Comparison of ENCODE assay signal across 12 mouse cellular contexts in the genomic region with DNA sequence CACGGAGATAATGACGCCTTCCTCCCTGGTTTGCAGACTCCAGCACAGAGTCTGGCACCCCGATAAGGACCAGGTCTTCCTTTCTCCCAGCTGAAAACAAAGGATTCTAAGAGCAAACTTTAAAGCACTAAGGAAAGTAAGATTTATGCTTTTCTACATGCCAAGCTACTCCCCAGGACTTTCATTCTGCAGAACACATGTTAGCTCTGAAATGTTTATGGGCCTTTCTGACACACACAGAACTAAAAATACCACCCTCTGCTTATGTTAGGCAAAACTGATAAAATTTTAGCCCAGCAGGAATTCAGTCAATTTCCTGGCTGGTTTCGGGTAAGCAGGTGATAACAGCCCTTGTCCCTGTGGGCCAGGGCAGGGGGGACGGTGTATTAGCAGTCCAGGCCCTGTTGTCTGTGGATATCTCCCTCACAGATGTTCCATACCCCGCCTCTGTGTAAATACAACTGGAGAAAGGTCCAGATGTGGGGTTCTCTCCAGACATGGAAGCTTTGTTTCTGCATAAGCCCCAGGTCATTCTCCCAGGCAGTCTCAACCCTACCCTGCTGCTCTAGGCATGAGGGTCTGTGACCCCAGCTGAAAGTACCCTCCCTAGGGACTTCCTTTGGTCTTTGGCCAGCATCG.
A peak's percentile ranks its signal among the peaks of the same experiment; 100 is the strongest.
DNase-seq lines count a peak whose midpoint lies in the region; ATAC-seq and TF ChIP-seq lines count a peak whose summit lies in the region.
"Had no signal": no experiment of that assay in that cellular context is flagged by ENCODE, and none has a peak within 500 bp of the region (broad histone marks: within the 10 kb centered on the region; RNA-seq: fewer than 3 reads in every experiment).

No protein-coding gene starts in this region.

- no peak overlapping the region for H3K27ac ChIP-seq in forebrain, postnatal 0 days (ENCODE audit: low read depth, low read length)
- H3K27ac ChIP-seq in forebrain, embryonic 13.5 days: no peak overlapping the region
- peak overlapping the region; percentile 65 for H3K27ac ChIP-seq in kidney, embryonic 14.5 days (ENCODE audit: low read depth, low read length)
- peak overlapping the region; percentile 25; the same call in 1 of the 2 replicates for H3K27ac ChIP-seq in embryonic facial prominence, embryonic 15.5 days (replicated peaks)
- H3K27ac ChIP-seq in limb, embryonic 15.5 days: peak overlapping the region; percentile 28; the same call in 1 of the 2 replicates
- H3K27ac ChIP-seq: liver, embryonic 14.5 days had no signal

- H3K9ac ChIP-seq in forebrain, postnatal 0 days: no peak overlapping the region
- no peak overlapping the region for H3K9ac ChIP-seq in forebrain, embryonic 13.5 days
- no peak overlapping the region for H3K9ac ChIP-seq in kidney, embryonic 14.5 days (ENCODE audit: low read depth, low read length)
- H3K9ac ChIP-seq in embryonic facial prominence, embryonic 15.5 days: no peak overlapping the region
- H3K9ac ChIP-seq in limb, embryonic 15.5 days: no peak overlapping the region
- H3K9ac ChIP-seq: liver, embryonic 14.5 days had no signal

- no peaks in the 10 kb centered on the region for H3K27me3 ChIP-seq in forebrain, postnatal 0 days (ENCODE audit: insufficient read depth, low read length)
- no peaks in the 10 kb centered on the region for H3K27me3 ChIP-seq in forebrain, embryonic 13.5 days
- H3K27me3 ChIP-seq in kidney, embryonic 14.5 days (ENCODE audit: control insufficient read depth, insufficient read depth, low read length): no peaks in the 10 kb centered on the region
- H3K27me3 ChIP-seq in embryonic facial prominence, embryonic 15.5 days: no peaks in the 10 kb centered on the region
- H3K27me3 ChIP-seq in limb, embryonic 15.5 days: no peaks in the 10 kb centered on the region

- 77% methylated on average over 7 of the region's 7 CpGs for WGBS in forebrain, postnatal 0 days
- WGBS in forebrain, embryonic 13.5 days: 80% methylated on average over 7 of the region's 7 CpGs
- WGBS in kidney, embryonic 14.5 days: 45% methylated on average over 7 of the region's 7 CpGs
- WGBS in embryonic facial prominence, embryonic 15.5 days: 57% methylated on average over 7 of the region's 7 CpGs
- WGBS in limb, embryonic 15.5 days: 31% methylated on average over 7 of the region's 7 CpGs

- peak; percentile 40 for ATAC-seq in forebrain, postnatal 0 days
- ATAC-seq in forebrain, embryonic 13.5 days: no peak
- ATAC-seq in kidney, embryonic 14.5 days (ENCODE audit: low FRiP score, low TSS enrichment): peak; percentile 32
- ATAC-seq in embryonic facial prominence, embryonic 15.5 days (ENCODE audit: insufficient number of reproducible peaks, low FRiP score, low TSS enrichment, low read depth): no peak
- ATAC-seq in limb, embryonic 15.5 days (ENCODE audit: insufficient number of reproducible peaks, low FRiP score, low TSS enrichment, low read depth): no peak
- ATAC-seq in CD4-positive, CD25-positive, alpha-beta regulatory T cell, adult 4 months: no peak

- no peaks in the 10 kb centered on the region for H3K4me1 ChIP-seq in forebrain, postnatal 0 days (ENCODE audit: insufficient read depth)
- peaks cover 35% of the 10 kb centered on the region for H3K4me1 ChIP-seq in forebrain, embryonic 13.5 days
- peaks cover 8% of the 10 kb centered on the region for H3K4me1 ChIP-seq in kidney, embryonic 14.5 days (ENCODE audit: control insufficient read depth, insufficient read depth, low read length)
- peaks cover 25% of the 10 kb centered on the region for H3K4me1 ChIP-seq in embryonic facial prominence, embryonic 15.5 days
- H3K4me1 ChIP-seq in limb, embryonic 15.5 days: peaks cover 23% of the 10 kb centered on the region

- H3K4me2 ChIP-seq in forebrain, postnatal 0 days (ENCODE audit: low read depth): no peak overlapping the region
- H3K4me2 ChIP-seq in forebrain, embryonic 13.5 days: no peak overlapping the region
- no peak overlapping the region for H3K4me2 ChIP-seq in kidney, embryonic 14.5 days (replicated peaks; ENCODE audit: low read depth, low read length)
- H3K4me2 ChIP-seq in embryonic facial prominence, embryonic 15.5 days (replicated peaks): no peak overlapping the region
- H3K4me2 ChIP-seq in limb, embryonic 15.5 days: no peak overlapping the region

- no peaks in the 10 kb centered on the region for H3K9me3 ChIP-seq in forebrain, postnatal 0 days (ENCODE audit: low read length)
- H3K9me3 ChIP-seq in forebrain, embryonic 13.5 days (replicated peaks): no peaks in the 10 kb centered on the region
- no peaks in the 10 kb centered on the region for H3K9me3 ChIP-seq in kidney, embryonic 14.5 days (ENCODE audit: control insufficient read depth, low read length)
- no peaks in the 10 kb centered on the region for H3K9me3 ChIP-seq in embryonic facial prominence, embryonic 15.5 days (replicated peaks)
- H3K9me3 ChIP-seq in limb, embryonic 15.5 days: no peaks in the 10 kb centered on the region

- H3K36me3 ChIP-seq in forebrain, postnatal 0 days (ENCODE audit: insufficient read depth): no peaks in the 10 kb centered on the region
- no peaks in the 10 kb centered on the region for H3K36me3 ChIP-seq in forebrain, embryonic 13.5 days (ENCODE audit: poor library complexity, severe bottlenecking)
- H3K36me3 ChIP-seq in kidney, embryonic 14.5 days (ENCODE audit: control insufficient read depth, insufficient read depth, low read length): no peaks in the 10 kb centered on the region
- no peaks in the 10 kb centered on the region for H3K36me3 ChIP-seq in embryonic facial prominence, embryonic 15.5 days
- H3K36me3 ChIP-seq in limb, embryonic 15.5 days: no peaks in the 10 kb centered on the region

- no peak overlapping the region for H3K4me3 ChIP-seq in forebrain, postnatal 0 days (ENCODE audit: low read depth, low read length)
- H3K4me3 ChIP-seq in forebrain, embryonic 13.5 days: no peak overlapping the region
- H3K4me3 ChIP-seq in kidney, embryonic 14.5 days (ENCODE audit: low read length): no peak overlapping the region
- no peak overlapping the region for H3K4me3 ChIP-seq in embryonic facial prominence, embryonic 15.5 days (replicated peaks)
- no peak overlapping the region for H3K4me3 ChIP-seq in limb, embryonic 15.5 days

- no peak for TF ChIP-seq CTCF in forebrain, postnatal 0 days (IDR thresholded peaks at IDR 0.05; ENCODE audit: low read depth)

- DNase-seq in forebrain, postnatal 0 days: no peak
- no peak for DNase-seq in kidney, postnatal 25 days
- DNase-seq in urinary bladder, postnatal 25 days (ENCODE audit: low spot score): no peak
- DNase-seq: adrenal gland, postnatal 14 days; gastrocnemius, postnatal 25 days; layer of hippocampus, adult 9-11 months had no signal

Comparison
In these comparisons a context has a peak if more than half of its experiments do, and no peak if none do; other contexts are left out.
1. ATAC-seq: peak in forebrain, postnatal 0 days (single experiment) and kidney, embryonic 14.5 days (single experiment); none in forebrain, embryonic 13.5 days (single experiment), embryonic facial prominence, embryonic 15.5 days (single experiment), limb, embryonic 15.5 days (single experiment) and CD4-positive, CD25-positive, alpha-beta regulatory T cell, adult 4 months (single experiment).
2. H3K27ac ChIP-seq: peak in kidney, embryonic 14.5 days (single experiment), embryonic facial prominence, embryonic 15.5 days (single experiment) and limb, embryonic 15.5 days (single experiment); none in forebrain, postnatal 0 days (single experiment) and forebrain, embryonic 13.5 days (single experiment).